Mouse (Mus musculus) hindbrain, embryonic 13.5 days (tissue): Measurements from ENCODE around the gene Zdhhc14. TPM values are rescaled to one million over a fixed set of nuclear protein-coding genes. Genes with fewer than 3 reads are reported as not detected.

Experiments
- ATAC-seq: fragments of 200-750 bp; cut with Nextera tagmentation; 2 replicates; pipeline ENCODE4 v1.8.0; 2017; ENCODE audit warnings: moderate TSS enrichment; ENCODE audit not compliant: low FRiP score
- H3K27ac ChIP-seq: fragments of 300-500 bp; sonication (generic); 2 replicates; pipeline ENCODE4 v1.5.1; 2015; ENCODE audit warnings: inconsistent platforms, mild to moderate bottlenecking, moderate library complexity
- H3K27me3 ChIP-seq: fragments of 300-500 bp; sonication (generic); 2 replicates; pipeline ENCODE4 v1.6.1; 2015; ENCODE audit warnings: mild to moderate bottlenecking, inconsistent platforms
- H3K36me3 ChIP-seq: fragments of 300-500 bp; sonication (generic); 2 replicates; pipeline ENCODE4 v1.6.1; 2015; ENCODE audit warnings: mild to moderate bottlenecking, inconsistent platforms
- H3K4me1 ChIP-seq: fragments of 300-500 bp; sonication (generic); replicated peaks from 2 replicates; pipeline ENCODE4 v1.6.1; 2015; ENCODE audit warnings: inconsistent platforms
- H3K4me2 ChIP-seq: fragments of 300-500 bp; sonication (generic); 2 replicates; pipeline ENCODE4 v1.6.1; 2015; ENCODE audit warnings: inconsistent platforms, mild to moderate bottlenecking, moderate library complexity
- H3K4me3 ChIP-seq: fragments of 300-500 bp; sonication (generic); 2 replicates; pipeline ENCODE4 v1.5.1; 2015; ENCODE audit warnings: mild to moderate bottlenecking, inconsistent platforms
- H3K9ac ChIP-seq: fragments of 300-500 bp; sonication (generic); 2 replicates; pipeline ENCODE4 v1.6.1; 2015; ENCODE audit warnings: mild to moderate bottlenecking, inconsistent platforms
- H3K9me3 ChIP-seq: fragments of 300-500 bp; sonication (generic); 2 replicates; pipeline ENCODE4 v1.6.1; 2016; ENCODE audit warnings: inconsistent platforms
- WGBS: fragments of 180-500 bp; shearing (Covaris S2); methylation state at CpG from one replicate; pipeline ENCODE4 v1.1.7; 2015; 5-methylcytosine and 5-hydroxymethylcytosine counted together
- polyA plus RNA-seq: library from polyadenylated mRNA; unstranded; fragments of >200 nt; fragmentation: Nextera tagmentation; extraction: Ambion mirVana; gene quantifications from 2 replicates; pipeline ENCODE4 v1.2.1, GENCODE M21; 2015

Zdhhc14 gene
- polyA plus RNA-seq, 1 experiment from 2014 or later: 6.8 TPM

DNA sequence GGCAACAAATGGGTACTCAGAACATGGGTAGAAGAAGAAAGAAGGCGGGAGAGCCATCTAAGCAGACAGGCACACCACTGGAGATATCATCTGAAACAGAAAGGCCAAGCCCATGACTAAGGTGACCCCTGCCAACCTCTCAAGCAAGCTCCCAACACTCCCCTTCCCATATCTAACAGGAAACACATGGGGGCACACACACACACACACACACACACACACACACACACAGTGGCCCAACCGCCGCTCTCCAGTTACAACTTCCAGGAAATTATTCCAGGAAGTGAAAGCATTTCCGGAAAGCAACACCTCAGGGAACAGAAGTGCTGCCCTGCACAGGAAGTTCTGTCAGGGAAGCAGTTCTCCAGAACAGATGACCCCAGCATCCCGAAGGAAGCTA, 301.9 kb downstream of the Zdhhc14 start:
- no peak overlapping the region for H3K4me2 ChIP-seq
- no peak for ATAC-seq
- no peak overlapping the region for H3K4me3 ChIP-seq
- H3K27ac ChIP-seq: no peak overlapping the region
- no peaks in the 10 kb centered on the region for H3K36me3 ChIP-seq
- H3K4me1 ChIP-seq: peaks cover 18% of the 10 kb centered on the region
- WGBS: 86% methylated on average over 5 of the region's 5 CpGs
- H3K27me3 ChIP-seq: no peaks in the 10 kb centered on the region
- H3K9me3 ChIP-seq: no peaks in the 10 kb centered on the region
- H3K9ac ChIP-seq: no peak overlapping the region

DNA sequence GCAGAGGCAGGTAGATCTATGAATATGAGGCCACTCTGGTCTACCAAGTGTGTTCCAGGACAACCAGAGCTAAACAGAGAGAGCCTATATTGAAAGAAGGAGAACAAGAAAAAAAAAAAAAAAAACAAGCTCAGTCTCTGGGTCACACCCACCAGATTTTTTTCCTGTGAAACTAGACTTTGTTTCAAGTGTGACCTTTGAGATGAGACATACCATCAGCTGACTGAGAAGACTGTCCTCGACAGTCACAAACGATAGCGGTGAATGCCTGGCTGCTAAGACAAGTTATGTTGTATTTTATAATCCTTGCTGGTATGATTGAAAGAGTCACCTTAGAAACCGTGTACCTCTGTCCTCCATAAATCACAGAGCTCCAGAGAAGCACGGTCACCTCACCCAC, 303.0 kb downstream of the Zdhhc14 start:
- Histone ChIP-seq H3K27ac (no peak overlapping the region), H3K4me1 (peaks cover 18% of the 10 kb centered on the region), H3K4me3 (no peak overlapping the region), H3K9me3 (no peaks in the 10 kb centered on the region), H3K9ac (no peak overlapping the region), H3K27me3 (no peaks in the 10 kb centered on the region), H3K4me2 (no peak overlapping the region), H3K36me3 (no peaks in the 10 kb centered on the region)
- 74% methylated on average over 5 of the region's 5 CpGs for WGBS
- ATAC-seq: no peak

DNA sequence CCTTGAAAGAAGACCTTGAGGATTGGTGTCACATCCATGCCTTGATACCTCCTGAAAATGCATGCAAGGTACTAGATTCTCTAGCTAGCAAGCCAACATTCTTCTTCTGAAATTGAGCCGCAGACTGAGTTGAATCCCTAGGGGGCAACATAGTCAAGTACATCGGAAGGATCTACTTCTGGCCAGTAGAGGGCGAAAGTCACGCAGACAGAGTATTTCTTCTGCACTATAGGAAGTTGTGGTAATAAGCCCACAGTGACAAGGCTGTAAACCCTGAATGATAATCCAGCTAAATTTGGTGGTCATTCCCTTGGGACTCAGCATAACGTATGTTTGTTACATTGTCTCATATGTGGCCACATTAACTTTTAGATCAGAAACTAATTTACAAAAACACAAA, 303.5 kb downstream of the Zdhhc14 start:
- Histone ChIP-seq H3K27me3 (no peaks in the 10 kb centered on the region), H3K36me3 (no peaks in the 10 kb centered on the region), H3K4me1 (peaks cover 18% of the 10 kb centered on the region), H3K9ac (no peak overlapping the region), H3K4me2 (no peak overlapping the region), H3K4me3 (no peak overlapping the region), H3K9me3 (no peaks in the 10 kb centered on the region), H3K27ac (no peak overlapping the region)
- peak; percentile 54; the same call in 1 of the 2 replicates for ATAC-seq
- 4% methylated on average over 5 of the region's 5 CpGs for WGBS

DNA sequence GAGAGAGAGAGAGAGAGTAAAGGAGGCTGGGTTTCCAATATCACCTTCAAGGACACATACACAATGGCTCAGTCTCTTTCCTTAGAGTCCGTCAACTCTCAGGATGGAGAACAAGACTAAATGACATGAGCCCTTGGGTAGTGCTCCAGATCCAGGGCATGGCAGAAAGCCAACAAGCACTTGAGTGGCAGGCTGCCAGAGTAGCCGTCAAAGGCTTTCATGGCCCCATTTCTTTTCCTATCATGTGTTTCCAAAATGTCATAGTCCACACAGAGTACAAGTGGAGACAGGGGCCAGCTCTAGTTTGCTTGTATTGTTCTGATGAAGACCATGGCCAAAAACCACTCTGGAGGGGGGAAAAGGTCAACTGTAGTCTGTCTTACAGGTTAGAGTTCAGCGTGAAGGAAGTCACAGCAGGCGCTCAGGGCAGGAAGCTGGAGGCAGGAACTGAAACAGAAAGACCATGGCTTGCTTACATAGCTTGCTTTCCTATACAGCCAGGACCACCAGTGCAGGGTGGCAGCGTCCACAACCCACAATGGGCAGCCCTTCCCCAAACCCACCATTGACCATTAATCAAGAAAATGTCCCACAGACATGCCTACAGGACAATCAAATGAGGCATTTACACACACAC, 304.9 kb downstream of the Zdhhc14 start:
- H3K27me3 ChIP-seq: no peaks in the 10 kb centered on the region
- no peak overlapping the region for H3K4me2 ChIP-seq
- WGBS: 74% methylated on average over 5 of the region's 5 CpGs
- no peak for ATAC-seq
- H3K36me3 ChIP-seq: no peaks in the 10 kb centered on the region
- H3K4me1 ChIP-seq: peaks cover 18% of the 10 kb centered on the region
- H3K9ac ChIP-seq: no peak overlapping the region
- no peak overlapping the region for H3K27ac ChIP-seq
- no peaks in the 10 kb centered on the region for H3K9me3 ChIP-seq
- no peak overlapping the region for H3K4me3 ChIP-seq

DNA sequence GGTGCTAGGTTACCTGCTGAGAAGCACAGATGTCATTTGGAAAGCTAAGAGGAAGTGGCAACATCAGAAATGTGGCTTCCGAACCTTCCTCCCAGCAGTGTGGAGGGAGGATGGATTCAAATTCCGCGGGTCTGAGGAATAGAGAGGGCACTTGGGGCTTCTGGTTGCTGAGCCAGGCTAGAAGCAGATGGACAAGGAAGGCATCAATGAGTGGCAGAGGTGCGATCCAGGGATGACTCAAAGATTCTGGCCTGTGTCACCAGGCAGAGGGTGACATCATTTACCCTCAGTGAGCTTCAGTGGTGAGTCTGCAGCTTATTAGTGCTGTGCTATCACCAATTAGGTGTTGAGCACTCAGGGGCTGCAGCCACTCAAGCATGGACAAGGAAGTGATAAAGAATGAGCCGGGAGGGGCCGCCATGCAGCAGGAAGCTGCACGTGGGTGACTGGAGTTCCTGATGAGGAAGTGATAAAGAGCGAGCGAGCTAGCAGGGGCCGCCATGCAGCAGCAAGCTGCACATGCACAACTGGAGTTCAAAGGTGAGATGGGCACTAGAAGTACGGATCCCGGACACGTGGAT, 306.0 kb downstream of the Zdhhc14 start:
- 70% methylated on average over 13 of the region's 13 CpGs for WGBS
- no peak for ATAC-seq
- Histone ChIP-seq H3K27ac (no peak overlapping the region), H3K9ac (no peak overlapping the region), H3K9me3 (no peaks in the 10 kb centered on the region), H3K4me3 (no peak overlapping the region), H3K27me3 (no peaks in the 10 kb centered on the region), H3K4me2 (no peak overlapping the region), H3K4me1 (peaks cover 18% of the 10 kb centered on the region), H3K36me3 (no peaks in the 10 kb centered on the region)

DNA sequence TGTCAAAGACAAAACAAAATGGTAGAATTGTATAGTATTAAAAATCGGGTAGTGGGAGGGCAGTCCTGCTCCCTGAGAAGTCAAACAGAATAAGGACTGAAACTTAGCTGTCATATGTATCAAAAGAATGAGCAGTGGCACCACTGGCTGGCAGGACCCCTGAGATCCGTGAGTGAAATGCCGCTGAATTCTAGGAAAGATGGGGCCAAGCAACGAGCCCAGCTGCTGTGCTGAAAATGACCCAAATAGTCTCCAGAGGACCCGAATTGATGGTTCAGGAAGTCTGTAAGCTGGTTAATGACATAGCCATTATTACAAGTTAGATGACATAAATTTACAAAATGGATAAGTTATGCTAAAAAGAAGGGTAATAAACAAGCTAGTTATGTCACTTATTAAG, 306.5 kb downstream of the Zdhhc14 start:
- 64% methylated on average over 5 of the region's 5 CpGs for WGBS

DNA sequence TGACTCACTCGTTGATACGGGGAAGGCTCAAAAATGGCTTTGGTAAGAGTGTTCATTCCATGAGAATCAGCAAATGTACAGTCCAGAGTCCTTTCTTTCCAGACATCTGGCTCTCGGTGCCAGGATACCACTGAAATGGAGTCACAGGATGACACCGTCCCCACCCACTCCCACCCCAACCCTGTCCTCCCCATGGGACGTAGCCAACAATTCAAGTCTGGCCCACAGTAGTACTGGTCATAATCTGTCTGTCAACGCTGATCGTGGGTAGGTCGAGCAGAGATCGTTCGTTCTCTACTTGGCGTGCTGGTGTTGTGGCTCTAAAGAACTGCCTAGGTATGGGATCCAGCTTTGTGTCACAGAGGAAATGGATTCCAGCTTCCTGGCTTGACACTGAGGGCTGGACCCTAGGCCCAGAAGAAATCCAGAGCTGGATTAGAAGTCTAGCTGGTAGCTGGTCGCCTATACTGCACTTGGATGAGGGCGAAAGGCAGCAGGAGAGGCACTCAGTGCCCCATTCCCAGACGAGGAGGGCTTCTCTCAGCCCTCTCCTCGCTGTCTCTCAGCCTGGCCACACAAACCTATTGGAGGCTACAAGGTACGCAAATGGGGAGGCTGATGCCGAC, 307.2 kb downstream of the Zdhhc14 start:
- no peak for ATAC-seq
- H3K4me1 ChIP-seq: peaks cover 18% of the 10 kb centered on the region

More for the DNA sequence above, 306.5 kb downstream of the Zdhhc14 start:
- Histone ChIP-seq H3K9ac (no peak overlapping the region), H3K9me3 (no peaks in the 10 kb centered on the region), H3K27me3 (no peaks in the 10 kb centered on the region), H3K36me3 (no peaks in the 10 kb centered on the region), H3K27ac (no peak overlapping the region), H3K4me3 (no peak overlapping the region), H3K4me2 (no peak overlapping the region), H3K4me1 (peaks cover 18% of the 10 kb centered on the region)
- no peak for ATAC-seq

DNA sequence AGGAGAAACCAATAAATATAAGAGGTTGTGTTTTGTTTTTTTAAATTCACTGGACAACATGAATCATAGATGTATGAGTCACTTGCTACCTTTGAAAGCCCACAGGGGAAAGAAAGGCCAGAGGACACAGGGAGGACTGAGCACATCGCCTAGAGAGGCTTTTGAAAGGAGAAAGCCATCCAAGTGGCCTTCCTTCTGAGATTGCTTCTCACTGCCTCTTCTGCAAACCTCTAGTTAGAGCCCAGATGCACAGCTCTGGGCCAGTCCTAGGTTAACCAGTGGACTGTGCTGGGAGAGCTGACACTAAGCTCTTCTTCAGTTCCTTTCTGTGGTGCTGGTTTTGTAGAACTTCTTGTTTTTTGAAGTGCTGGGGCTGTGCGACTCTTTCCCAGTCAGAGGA, 307.9 kb downstream of the Zdhhc14 start:
- Histone ChIP-seq H3K27ac (no peak overlapping the region), H3K4me2 (no peak overlapping the region), H3K4me3 (no peak overlapping the region), H3K4me1 (peaks cover 18% of the 10 kb centered on the region), H3K9me3 (no peaks in the 10 kb centered on the region), H3K27me3 (no peaks in the 10 kb centered on the region), H3K36me3 (no peaks in the 10 kb centered on the region), H3K9ac (no peak overlapping the region)
- WGBS: 85% methylated on average over 2 of the region's 2 CpGs
- no peak for ATAC-seq

More for the DNA sequence above, 307.2 kb downstream of the Zdhhc14 start:
- H3K9me3 ChIP-seq: no peaks in the 10 kb centered on the region
- H3K27ac ChIP-seq: no peak overlapping the region
- no peaks in the 10 kb centered on the region for H3K36me3 ChIP-seq
- no peak overlapping the region for H3K4me3 ChIP-seq
- H3K27me3 ChIP-seq: no peaks in the 10 kb centered on the region
- no peak overlapping the region for H3K9ac ChIP-seq
- WGBS: 86% methylated on average over 17 of the region's 17 CpGs
- no peak overlapping the region for H3K4me2 ChIP-seq

DNA sequence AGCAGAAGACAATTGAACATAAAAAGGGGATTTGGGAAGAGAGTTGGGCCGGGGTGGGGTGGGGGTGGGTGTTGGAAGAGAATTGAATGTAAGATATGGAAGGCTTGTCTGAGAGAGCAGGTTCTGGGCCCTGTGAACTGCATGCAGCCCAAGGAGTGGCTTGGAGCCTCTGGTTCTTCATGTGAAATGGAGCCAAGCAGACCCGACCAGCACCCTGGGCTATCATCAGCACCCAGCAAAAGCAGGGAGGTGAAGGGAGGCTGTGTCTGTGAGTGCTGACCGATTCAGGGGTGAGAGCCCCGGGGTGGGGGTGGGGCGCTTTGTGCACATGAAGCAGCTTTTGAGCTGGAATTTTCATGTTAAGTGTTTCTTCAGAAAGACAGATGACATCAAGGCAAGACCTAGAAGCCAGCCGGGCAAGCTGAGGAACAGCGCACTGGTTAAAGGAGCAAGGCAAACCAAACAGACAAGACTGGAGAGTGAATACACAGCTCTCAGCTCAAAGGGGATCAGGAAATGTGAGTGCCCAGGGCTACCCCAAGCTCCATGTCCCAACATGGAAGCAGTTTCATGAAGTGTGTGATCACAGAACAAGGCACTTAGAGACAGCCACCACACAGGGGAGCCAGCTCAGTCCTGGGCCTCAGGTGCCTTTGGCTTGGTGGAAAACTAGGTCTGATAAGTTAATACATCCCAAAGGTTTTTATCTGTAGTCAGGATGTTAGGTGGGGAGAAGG, 308.6 kb downstream of the Zdhhc14 start:
- Histone ChIP-seq H3K27ac (no peak overlapping the region), H3K36me3 (no peaks in the 10 kb centered on the region), H3K4me3 (no peak overlapping the region), H3K27me3 (no peaks in the 10 kb centered on the region), H3K9ac (no peak overlapping the region), H3K4me1 (peaks cover 18% of the 10 kb centered on the region), H3K4me2 (no peak overlapping the region), H3K9me3 (no peaks in the 10 kb centered on the region)
- ATAC-seq: no peak
- WGBS: 80% methylated on average over 7 of the region's 7 CpGs

DNA sequence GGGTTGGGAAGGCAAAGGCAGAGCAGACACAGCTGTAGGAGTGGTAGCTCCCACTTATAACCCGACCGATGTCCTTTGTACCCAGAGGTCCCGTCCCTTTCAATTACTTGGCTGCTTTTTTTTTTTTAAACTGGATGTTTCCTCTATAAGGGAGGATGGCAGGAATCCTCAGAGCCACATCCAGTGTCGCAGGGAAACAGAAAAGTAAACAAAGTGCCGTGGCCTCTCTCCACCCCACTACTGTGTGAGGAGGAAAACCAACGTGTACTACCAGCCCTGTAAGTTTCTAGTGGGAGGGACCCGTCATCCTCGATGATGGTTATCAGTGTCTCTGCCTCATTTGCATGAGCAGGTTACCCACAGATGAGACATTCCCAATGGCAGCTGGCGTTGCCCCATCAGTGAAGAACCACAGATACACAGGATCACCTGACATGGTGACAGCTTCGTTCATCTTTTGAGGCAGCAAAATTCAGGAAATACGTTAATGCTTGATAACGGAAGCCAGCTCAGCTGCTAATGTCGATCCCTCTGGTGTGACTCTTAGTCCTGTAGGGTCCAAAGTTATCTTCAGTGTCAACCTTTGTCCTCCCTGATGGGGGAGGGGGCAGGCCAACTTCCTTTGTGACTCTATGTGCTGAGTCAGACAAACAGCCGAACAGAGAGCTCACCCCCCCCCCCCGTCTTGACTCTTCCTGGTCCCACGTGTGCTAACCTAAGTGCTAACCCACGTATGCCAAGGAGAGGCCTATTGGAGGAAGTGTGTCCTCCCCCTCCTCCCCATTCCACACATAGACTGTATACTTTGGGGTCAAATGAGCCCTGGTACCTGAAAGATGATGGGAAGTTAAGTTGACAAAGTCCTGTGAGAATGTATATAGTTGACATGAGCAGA, 309.7 kb downstream of the Zdhhc14 start:
- WGBS: 76% methylated on average over 17 of the region's 17 CpGs
- H3K4me3 ChIP-seq: no peak overlapping the region
- no peak for ATAC-seq
- H3K9ac ChIP-seq: no peak overlapping the region
- no peaks in the 10 kb centered on the region for H3K9me3 ChIP-seq
- H3K4me1 ChIP-seq: peaks cover 11% of the 10 kb centered on the region; the same call in 1 of the 2 replicates
- H3K36me3 ChIP-seq: no peaks in the 10 kb centered on the region
- H3K4me2 ChIP-seq: no peak overlapping the region
- H3K27ac ChIP-seq: no peak overlapping the region
- H3K27me3 ChIP-seq: no peaks in the 10 kb centered on the region

DNA sequence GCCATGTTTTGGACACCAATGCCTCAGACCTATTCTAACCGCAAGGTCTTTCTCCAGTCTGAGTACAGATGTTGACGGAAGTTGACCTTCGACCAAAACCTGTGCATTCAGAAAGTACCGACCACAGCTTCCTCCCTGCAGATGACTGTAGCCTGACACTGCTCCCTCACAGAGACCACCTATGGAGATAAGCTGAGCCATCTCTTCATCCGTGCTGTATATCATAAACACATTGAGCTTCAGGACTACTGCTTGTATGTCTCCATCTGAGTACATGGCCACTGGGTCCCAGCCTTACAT, 310.2 kb downstream of the Zdhhc14 start:
- ATAC-seq: no peak
- no peaks in the 10 kb centered on the region for H3K9me3 ChIP-seq
- peaks cover 7% of the 10 kb centered on the region; the same call in 1 of the 2 replicates for H3K4me1 ChIP-seq
- H3K27me3 ChIP-seq: no peaks in the 10 kb centered on the region
- H3K4me2 ChIP-seq: no peak overlapping the region
- 84% methylated on average over 5 of the region's 5 CpGs for WGBS
- no peak overlapping the region for H3K4me3 ChIP-seq
- H3K27ac ChIP-seq: no peak overlapping the region
- no peak overlapping the region for H3K9ac ChIP-seq
- H3K36me3 ChIP-seq: no peaks in the 10 kb centered on the region
